Mouse (Mus musculus): ENCODE measurements around the gene Pkd1l2. TPM values are rescaled to one million over a fixed set of nuclear protein-coding genes. Genes with fewer than 3 reads are reported as not detected.

The Pkd1l2 gene
- total RNA-seq, 2 experiments from 2014 or later, result 0.17 TPM; not detected in 1

GRCm38 (mm10) chr8:116978631-116979256 is 103.5 kb downstream of the Pkd1l2 start, which contains the start of gene 1700030J22Rik:
1700030J22Rik (minus strand) TSS chr8:116978959.
- intact Hi-C loops (cut with DNase I), result loop anchor here (1.0 to 2.0 kb wide), 2 partner anchors 35 to 58 kb away; partner anchors contain the start of genes Atmin, Cenpn and Cmc2
- peak; percentile 99 for DNase-seq

GRCm38 (mm10) chr8:116978052-116978451 is 104.2 kb downstream of the Pkd1l2 start:
- DNase-seq, result peak in 1 of 2 experiments; percentile 3
- intact Hi-C loops (cut with DNase I), result loop anchor here (2.0 kb wide), 1 partner anchor 57 kb away; the partner anchor contains the start of genes Cenpn and Cmc2

- DNase-seq, result no peak
Measured at GRCm38 (mm10) chr8:116975606-116976005, 106.6 kb downstream of the Pkd1l2 start.

GRCm38 (mm10) chr8:116975066-116975465 is 107.2 kb downstream of the Pkd1l2 start:
- peak in 1 of 2 experiments; percentile 3 for DNase-seq
- intact Hi-C loops (cut with DNase I), result no loop called here

More at GRCm38 (mm10) chr8:116975606-116976005, 106.6 kb downstream of the Pkd1l2 start:
- intact Hi-C loops (cut with DNase I), result no loop called here

- intact Hi-C loops (cut with DNase I), result no loop called here
- no peak for DNase-seq
Measured at GRCm38 (mm10) chr8:116969531-116969930, 112.7 kb downstream of the Pkd1l2 start.

GRCm38 (mm10) chr8:116954415-116954814 is 127.8 kb downstream of the Pkd1l2 start:
- no peak for DNase-seq
- intact Hi-C loops (cut with DNase I), result no loop called here

- intact Hi-C loops (cut with DNase I), result no loop called here
- no peak for DNase-seq
Measured at GRCm38 (mm10) chr8:116952428-116952827, 129.8 kb downstream of the Pkd1l2 start.

- intact Hi-C loops (cut with DNase I), result no loop called here
- no peak for DNase-seq
Measured at GRCm38 (mm10) chr8:116951778-116952177, 130.5 kb downstream of the Pkd1l2 start.

GRCm38 (mm10) chr8:116951369-116951768 is 130.9 kb downstream of the Pkd1l2 start:
- DNase-seq, result peak; percentile 41 to 48
- intact Hi-C loops (cut with DNase I), result no loop called here

GRCm38 (mm10) chr8:116947589-116947988 is 134.7 kb downstream of the Pkd1l2 start:
- intact Hi-C loops (cut with DNase I), result loop anchor here (10.0 kb wide), 1 partner anchor 527 kb away; no protein-coding TSS in a partner anchor
- peak; percentile 20 to 23 for DNase-seq

- intact Hi-C loops (cut with DNase I), result loop anchor here (10.0 kb wide), 1 partner anchor 528 kb away; no protein-coding TSS in a partner anchor
- peak; percentile 30 to 31 for DNase-seq
Measured at GRCm38 (mm10) chr8:116946851-116947250, 135.4 kb downstream of the Pkd1l2 start.

- intact Hi-C loops (cut with DNase I), result loop anchor here (10.0 kb wide), 1 partner anchor 528 kb away; no protein-coding TSS in a partner anchor
- peak; percentile 64 to 66 for DNase-seq
Measured at GRCm38 (mm10) chr8:116946268-116946838, 135.9 kb downstream of the Pkd1l2 start.

Other genes with a start within 250 kb of the Pkd1l2 start
- 10 to 100 TPM; 50.0 to 54.3 TPM for gene Cmc2, start 161.0 kb downstream of the Pkd1l2 start, total RNA-seq (2021)
- gene Cenpn, start 160.7 kb downstream of the Pkd1l2 start, total RNA-seq (2021), result 1 to 10 TPM; 4.9 to 5.1 TPM
- gene Atmin, start 139.1 kb downstream of the Pkd1l2 start, total RNA-seq (2021), result 10 to 100 TPM; 14.5 to 16.9 TPM
- under 1 TPM; 0.62 to 0.67 TPM for gene 1700030J22Rik, start 103.5 kb downstream of the Pkd1l2 start, total RNA-seq (2021)
- 10 to 100 TPM; 37.2 to 39.5 TPM for gene Gcsh, start 88.9 kb downstream of the Pkd1l2 start, total RNA-seq (2021)
- gene Bco1, start 13.4 kb upstream of the Pkd1l2 start, total RNA-seq (2021), result under 1 TPM in 1 of 2 experiments, not detected in 1; 0.14 TPM
- gene Gan, start 75.7 kb upstream of the Pkd1l2 start, total RNA-seq (2021), result 1 to 10 TPM; 6.4 to 7.3 TPM
- 10 to 100 TPM; 32.8 to 38.5 TPM for gene Cmip, start 174.6 kb upstream of the Pkd1l2 start, total RNA-seq (2021)

Measured in heart, postnatal 10 days (tissue).